Mouse (Mus musculus) forebrain, embryonic 10.5 days (tissue): ENCODE measurements at regions not wholly inside any gene's neighbourhood (a gene's known extent, or its start where the extent isn't known, plus 50 kb on each side); places are given as distances from the start of the nearest gene placed in this dataset.
A peak's percentile ranks its signal among the peaks of the same experiment; 100 is the strongest.

ENCODE experiments used
- DNase-seq: peaks from one replicate; pipeline ENCODE4 v3.0.0-alpha.2; 2017; ENCODE audit warnings: low spot score; ENCODE audit errors: extremely low spot score
- H3K27ac ChIP-seq: fragments of 300-500 bp; sonication (generic); 2 replicates; pipeline ENCODE4 v1.5.1; 2016; ENCODE audit warnings: mild to moderate bottlenecking
- H3K27me3 ChIP-seq: fragments of 300-500 bp; sonication (generic); 2 replicates; pipeline ENCODE4 v1.6.1; 2016; ENCODE audit warnings: mild to moderate bottlenecking; ENCODE audit not compliant: poor library complexity, severe bottlenecking
- H3K36me3 ChIP-seq: fragments of 300-500 bp; sonication (generic); replicated peaks from 2 replicates; pipeline ENCODE4 v1.6.1; 2016; ENCODE audit warnings: mild to moderate bottlenecking, moderate library complexity
- H3K4me1 ChIP-seq: fragments of 300-500 bp; sonication (generic); 2 replicates; pipeline ENCODE4 v1.6.1; 2016
- H3K4me3 ChIP-seq: fragments of 300-500 bp; sonication (generic); 2 replicates; pipeline ENCODE4 v1.5.1; 2016; ENCODE audit warnings: mild to moderate bottlenecking, moderate library complexity
- H3K9me3 ChIP-seq: fragments of 300-500 bp; sonication (generic); 2 replicates; pipeline ENCODE4 v1.6.1; 2016; ENCODE audit warnings: mild to moderate bottlenecking, moderate library complexity
- WGBS: fragments of 180-500 bp; shearing (Covaris S2); methylation state at CpG from one replicate; pipeline ENCODE4 v1.1.7; 2016; 5-methylcytosine and 5-hydroxymethylcytosine counted together

DNA sequence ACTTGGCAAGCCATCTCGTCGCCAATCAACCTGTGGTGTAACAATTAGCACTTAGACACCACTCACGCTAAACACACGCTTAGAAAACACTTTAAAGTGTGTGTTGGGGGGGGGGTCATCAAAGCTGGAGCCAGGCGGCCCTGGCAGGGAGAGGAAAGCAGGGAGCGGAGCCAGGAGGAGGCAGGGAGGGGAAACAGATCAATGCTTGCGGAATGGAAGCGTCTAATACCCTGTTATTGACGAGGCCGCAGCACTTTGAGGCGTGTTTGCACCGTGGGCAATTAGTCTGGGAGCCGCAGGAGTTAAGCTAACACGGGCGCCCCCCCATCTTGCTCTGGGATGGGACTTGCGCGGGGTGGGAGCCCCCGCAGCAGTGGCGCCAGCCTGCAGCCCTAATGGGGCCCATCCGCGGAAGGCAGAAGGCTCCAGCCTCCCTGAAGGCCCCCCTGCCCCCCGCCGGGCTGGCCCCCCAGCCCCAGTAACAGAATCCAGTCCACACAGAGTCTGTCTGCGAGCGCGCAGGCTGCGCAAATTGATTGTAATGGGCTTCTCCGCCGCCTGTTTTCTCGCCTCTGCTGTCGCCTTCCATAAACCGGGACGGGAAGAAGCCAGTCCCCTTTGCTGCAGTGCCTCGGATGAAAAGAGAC is 445.5 kb downstream of the Med13l start:
- peak overlapping the region; percentile 56 for H3K4me3 ChIP-seq
- no peaks in the 10 kb centered on the region for H3K36me3 ChIP-seq
- H3K27me3 ChIP-seq: peaks cover 98% of the 10 kb centered on the region
- H3K4me1 ChIP-seq: peaks cover 22% of the 10 kb centered on the region
- peak overlapping the region; percentile 82 for H3K27ac ChIP-seq
- 1% methylated on average over 34 of the region's 34 CpGs for WGBS
- H3K9me3 ChIP-seq: no peaks in the 10 kb centered on the region
- DNase-seq: peak; percentile 21

DNA sequence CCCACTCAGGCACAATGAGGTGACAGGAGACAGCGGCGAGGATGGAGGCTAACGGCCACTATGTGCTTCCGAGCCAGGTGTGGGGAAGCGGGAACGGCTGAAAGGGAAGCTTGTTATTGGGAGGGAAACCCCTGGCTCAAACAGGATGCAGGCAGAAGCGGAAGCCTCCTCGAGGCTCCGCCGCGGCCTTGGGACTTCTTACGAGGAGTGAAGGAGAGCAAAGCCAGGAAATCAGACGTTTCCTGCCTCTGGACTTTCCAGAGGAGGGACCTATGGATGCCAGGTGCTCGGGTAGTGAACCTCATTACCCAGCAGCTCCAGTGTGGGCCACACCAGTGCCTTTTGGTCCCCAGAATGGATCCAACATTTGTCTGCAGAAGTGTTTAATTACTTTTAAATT is 449.6 kb downstream of the Med13l start:
- Histone ChIP-seq H3K9me3 (no peaks in the 10 kb centered on the region), H3K36me3 (no peaks in the 10 kb centered on the region), H3K27me3 (peaks cover 87% of the 10 kb centered on the region), H3K4me3 (no peak overlapping the region), H3K27ac (no peak overlapping the region), H3K4me1 (peaks cover 25% of the 10 kb centered on the region)
- DNase-seq: no peak
- 85% methylated on average over 14 of the region's 14 CpGs for WGBS

DNA sequence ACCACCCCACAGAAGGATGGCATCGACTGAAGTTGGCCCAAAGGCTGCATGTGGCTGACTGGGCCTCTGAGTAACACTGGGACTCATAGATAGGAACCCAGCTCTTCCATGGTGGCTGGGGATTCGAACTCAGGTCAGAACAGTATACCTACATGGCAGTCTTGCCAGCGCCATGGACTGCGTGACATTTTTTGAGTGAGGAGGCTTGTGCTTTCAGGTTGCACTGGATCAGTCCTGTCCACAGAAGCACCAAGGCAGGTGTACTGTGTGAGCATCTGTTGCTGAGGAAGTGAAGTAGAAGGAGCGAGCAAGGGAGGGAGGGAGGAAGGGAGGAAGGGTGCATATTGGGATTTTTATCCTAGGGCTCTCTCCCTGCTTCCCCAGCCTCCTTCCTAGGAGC is 454.7 kb downstream of the Med13l start:
- WGBS: 79% methylated on average over 5 of the region's 5 CpGs

DNA sequence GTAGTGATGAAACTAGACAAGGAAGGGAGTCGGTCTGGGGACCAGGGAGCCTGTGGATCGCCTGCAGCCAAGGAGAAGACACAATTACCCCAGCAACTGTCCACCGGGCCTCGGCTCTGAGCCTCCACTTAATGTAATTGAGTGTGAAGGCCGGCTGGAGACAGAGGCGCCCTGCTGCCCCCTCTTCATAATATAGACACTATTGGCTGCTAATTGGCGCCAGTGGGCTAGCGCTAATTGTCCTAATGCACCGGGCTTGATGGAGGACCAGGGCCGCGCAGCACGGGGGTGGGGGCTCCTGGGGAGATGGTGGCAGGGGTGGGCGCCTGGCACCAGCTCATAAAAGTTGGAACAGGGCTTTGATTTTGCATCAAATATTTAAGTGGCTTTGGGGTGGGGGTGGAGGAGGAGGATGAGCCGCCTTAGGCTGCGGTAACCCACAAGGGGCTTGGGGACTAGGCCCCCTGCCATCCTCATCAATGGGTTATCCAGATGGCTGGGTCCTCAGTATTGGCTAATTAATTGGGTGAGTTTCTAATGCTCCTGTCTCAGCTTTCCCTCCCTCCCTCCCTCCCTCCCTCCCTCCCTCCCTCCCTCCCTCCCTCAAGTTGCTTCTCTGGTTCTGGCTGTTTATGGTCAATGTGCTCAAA is 455.3 kb downstream of the Med13l start:
- DNase-seq: peak; percentile 52
- 8% methylated on average over 15 of the region's 15 CpGs for WGBS
- H3K9me3 ChIP-seq: no peaks in the 10 kb centered on the region
- peaks cover 22% of the 10 kb centered on the region for H3K4me1 ChIP-seq
- peaks cover 54% of the 10 kb centered on the region for H3K27me3 ChIP-seq
- peak overlapping the region; percentile 71 for H3K27ac ChIP-seq
- H3K36me3 ChIP-seq: no peaks in the 10 kb centered on the region
- peak overlapping the region; percentile 26 for H3K4me3 ChIP-seq

More for the DNA sequence above, 454.7 kb downstream of the Med13l start:
- H3K36me3 ChIP-seq: no peaks in the 10 kb centered on the region
- no peaks in the 10 kb centered on the region for H3K9me3 ChIP-seq
- H3K4me1 ChIP-seq: peaks cover 22% of the 10 kb centered on the region
- peak overlapping the region; percentile 71 for H3K27ac ChIP-seq
- no peak overlapping the region for H3K4me3 ChIP-seq
- no peak for DNase-seq
- peaks cover 55% of the 10 kb centered on the region for H3K27me3 ChIP-seq

DNA sequence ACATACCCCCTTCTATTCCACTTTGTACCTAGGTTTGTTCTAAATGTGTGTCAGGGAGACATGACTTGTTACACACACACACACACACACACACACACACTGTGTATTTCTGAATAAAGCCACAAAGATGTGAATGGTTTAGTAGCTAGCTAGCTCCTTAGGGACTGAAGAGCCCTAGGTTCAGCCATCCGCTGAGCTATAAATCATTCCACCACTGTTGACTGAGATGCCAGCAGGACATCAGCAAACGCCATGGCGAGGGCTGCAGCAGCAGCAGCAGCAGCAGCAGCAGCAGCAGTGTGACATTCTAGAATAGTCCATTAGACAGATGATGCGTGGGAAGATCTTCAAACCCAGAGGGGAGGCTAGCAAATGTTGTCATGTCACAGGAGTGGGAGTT is 455.9 kb downstream of the Med13l start:
- WGBS: 40% methylated on average over 4 of the region's 4 CpGs
- Histone ChIP-seq H3K9me3 (no peaks in the 10 kb centered on the region), H3K27ac (0 out of 2 replicates have a peak overlapping the region, but pooled peaks have one; percentile 30), H3K4me3 (no peak overlapping the region), H3K36me3 (no peaks in the 10 kb centered on the region), H3K27me3 (peaks cover 56% of the 10 kb centered on the region), H3K4me1 (peaks cover 22% of the 10 kb centered on the region)
- DNase-seq: no peak

DNA sequence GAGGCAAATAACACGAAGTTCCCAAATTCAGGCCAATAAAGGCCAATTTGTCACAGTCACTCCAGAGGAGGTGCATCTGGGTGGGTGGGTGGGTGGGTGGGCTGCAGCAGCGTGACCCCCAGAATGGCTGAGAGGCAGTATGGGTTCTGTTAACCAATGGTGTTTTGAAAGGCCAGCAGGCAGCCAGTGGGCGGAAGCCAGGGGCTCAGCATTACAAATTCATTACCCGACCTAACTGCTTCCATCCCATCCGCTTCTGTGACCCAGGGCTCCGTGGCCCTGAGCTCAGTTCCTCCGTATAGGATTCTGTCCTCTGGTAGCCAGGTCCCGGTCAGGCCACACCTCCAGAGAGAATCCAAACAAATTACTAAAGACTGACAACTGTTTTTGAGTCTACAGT is 463.5 kb downstream of the Med13l start:
- H3K4me1 ChIP-seq: peaks cover 17% of the 10 kb centered on the region; the same call in 1 of the 2 replicates
- H3K4me3 ChIP-seq: no peak overlapping the region
- DNase-seq: peak; percentile 30
- H3K9me3 ChIP-seq: no peaks in the 10 kb centered on the region
- H3K36me3 ChIP-seq: no peaks in the 10 kb centered on the region
- peaks cover 51% of the 10 kb centered on the region for H3K27me3 ChIP-seq
- WGBS: 53% methylated on average over 8 of the region's 8 CpGs
- peak overlapping the region; percentile 20; the same call in 1 of the 2 replicates for H3K27ac ChIP-seq

DNA sequence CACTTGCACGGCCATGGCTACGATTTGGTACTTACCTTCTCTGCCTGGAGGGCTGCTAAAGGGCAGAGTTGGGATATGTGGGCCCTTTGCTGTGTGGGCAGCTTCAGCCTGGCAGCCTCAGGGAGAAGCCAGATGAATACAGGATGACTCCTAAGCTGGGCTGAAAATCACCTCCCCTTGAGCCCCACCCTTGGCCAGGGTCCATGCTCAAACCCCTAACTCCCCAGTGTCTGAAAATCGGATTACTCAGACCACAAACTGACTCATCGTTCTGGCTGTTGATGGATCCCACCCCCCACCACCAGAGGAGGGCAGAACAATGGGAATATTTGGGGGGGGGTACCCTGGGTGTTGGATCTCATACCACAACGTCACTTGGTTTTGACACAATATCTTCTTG is 471.6 kb downstream of the Med13l start:
- WGBS: 87% methylated on average over 5 of the region's 5 CpGs
- no peak overlapping the region for H3K4me3 ChIP-seq
- peaks cover 14% of the 10 kb centered on the region for H3K27me3 ChIP-seq
- no peak overlapping the region for H3K27ac ChIP-seq
- DNase-seq: no peak
- H3K9me3 ChIP-seq: no peaks in the 10 kb centered on the region
- no peaks in the 10 kb centered on the region for H3K4me1 ChIP-seq
- H3K36me3 ChIP-seq: no peaks in the 10 kb centered on the region

DNA sequence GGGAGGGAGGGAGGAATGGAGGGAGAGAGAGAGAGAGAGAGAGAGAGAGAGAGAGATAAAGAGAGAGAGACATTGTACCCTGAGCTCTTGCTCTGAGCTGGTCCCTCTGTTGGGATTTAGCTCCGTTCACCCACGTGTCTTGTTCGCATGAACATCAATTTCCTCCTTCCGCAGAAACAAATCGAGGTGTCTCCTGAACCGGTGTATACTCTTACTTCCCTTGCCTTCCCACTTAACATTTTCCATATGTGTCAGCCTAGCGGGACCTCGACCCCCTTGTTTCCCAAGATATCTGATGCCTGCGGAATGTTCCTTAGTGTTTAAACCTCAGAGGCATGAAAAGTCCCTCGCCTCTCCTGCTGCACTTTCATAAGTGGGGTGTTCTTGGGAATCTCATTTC is 484.1 kb downstream of the Med13l start:
- H3K4me3 ChIP-seq: no peak overlapping the region
- H3K4me1 ChIP-seq: peaks cover 14% of the 10 kb centered on the region; the same call in 1 of the 2 replicates
- no peaks in the 10 kb centered on the region for H3K9me3 ChIP-seq
- H3K36me3 ChIP-seq: no peaks in the 10 kb centered on the region
- peak overlapping the region; percentile 25; the same call in 1 of the 2 replicates for H3K27ac ChIP-seq
- no peak for DNase-seq
- H3K27me3 ChIP-seq: no peaks in the 10 kb centered on the region; the same call in 1 of the 2 replicates
- WGBS: 65% methylated on average over 10 of the region's 10 CpGs

DNA sequence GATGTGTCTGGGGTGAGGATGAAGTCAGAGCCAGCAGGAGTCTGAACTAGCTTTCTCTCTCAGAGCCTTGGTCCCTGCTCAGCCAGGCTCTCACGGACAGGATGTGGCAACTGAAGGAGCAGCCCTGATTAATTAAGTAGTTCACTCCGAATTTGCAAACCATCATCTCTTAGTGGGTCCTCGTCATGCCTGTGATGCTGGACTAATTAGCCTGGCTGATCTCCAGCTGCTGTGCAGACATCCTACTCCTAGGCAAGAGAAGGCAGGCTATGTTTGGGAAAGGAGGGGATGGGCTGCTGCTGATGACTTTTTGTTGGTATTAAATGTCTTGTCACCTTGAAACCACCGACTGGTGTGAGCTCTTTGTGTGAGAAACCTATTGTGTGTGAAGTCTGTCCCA is 487.1 kb downstream of the Med13l start:
- Histone ChIP-seq H3K4me3 (no peak overlapping the region), H3K4me1 (peaks cover 14% of the 10 kb centered on the region; the same call in 1 of the 2 replicates), H3K36me3 (no peaks in the 10 kb centered on the region), H3K27ac (no peak overlapping the region), H3K9me3 (no peaks in the 10 kb centered on the region), H3K27me3 (peaks cover 1% of the 10 kb centered on the region)
- DNase-seq: no peak
- WGBS: 57% methylated on average over 4 of the region's 4 CpGs

DNA sequence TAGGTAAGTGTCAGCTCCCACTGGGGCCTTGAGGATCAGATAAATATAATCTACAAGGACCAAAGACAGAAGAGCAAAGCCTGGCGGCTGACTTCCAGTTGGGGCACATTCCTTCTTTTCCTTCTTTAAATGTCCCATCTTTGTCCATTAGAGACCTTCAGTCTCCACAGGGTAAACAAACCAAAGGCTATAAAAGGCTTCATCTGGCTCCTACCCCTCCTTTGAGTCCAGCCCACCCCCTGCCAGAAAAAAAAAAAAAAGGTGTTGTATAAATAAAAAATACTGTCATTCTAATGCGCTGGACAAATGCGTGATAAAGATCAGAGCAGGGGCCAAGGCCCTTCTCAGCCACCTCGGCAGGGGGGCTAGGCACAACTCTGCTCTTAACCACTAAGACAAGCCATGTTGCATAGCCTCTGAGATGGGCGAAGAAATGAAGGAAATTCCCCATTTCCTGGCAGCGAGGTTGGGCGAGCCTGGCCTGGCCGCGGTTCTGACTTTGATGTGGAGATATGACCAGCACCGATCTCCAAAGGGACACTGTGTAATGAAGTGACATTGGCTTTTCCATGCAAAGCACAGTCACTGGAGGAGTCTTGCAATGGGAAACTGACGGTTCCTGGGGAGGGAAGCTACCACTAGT is 492.0 kb downstream of the Med13l start:
- H3K4me3 ChIP-seq: no peak overlapping the region
- H3K27me3 ChIP-seq: peaks cover 49% of the 10 kb centered on the region
- H3K36me3 ChIP-seq: no peaks in the 10 kb centered on the region
- H3K27ac ChIP-seq: no peak overlapping the region
- H3K9me3 ChIP-seq: no peaks in the 10 kb centered on the region
- 78% methylated on average over 11 of the region's 11 CpGs for WGBS
- no peak for DNase-seq
- peaks cover 24% of the 10 kb centered on the region for H3K4me1 ChIP-seq

DNA sequence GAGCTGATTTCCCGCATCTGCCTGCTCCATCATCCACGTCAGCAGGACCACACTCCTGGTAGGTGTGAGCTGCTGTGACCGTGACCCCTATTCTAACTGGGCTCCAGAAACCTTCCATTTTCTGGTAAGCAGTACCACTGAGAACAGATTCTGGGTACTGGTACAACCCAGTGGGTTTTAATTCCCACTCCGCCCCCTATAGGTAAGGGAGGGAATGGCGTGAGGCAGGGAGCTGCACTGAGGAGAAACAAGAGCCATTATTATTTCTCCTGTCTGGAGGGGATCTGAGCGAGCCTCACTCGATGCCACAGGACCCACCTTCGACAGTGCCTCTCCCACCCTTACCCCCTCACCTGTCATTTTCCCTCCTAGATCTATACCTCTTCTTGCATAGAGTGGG is 493.3 kb downstream of the Med13l start:
- H3K27me3 ChIP-seq: peaks cover 62% of the 10 kb centered on the region
- no peak for DNase-seq

DNA sequence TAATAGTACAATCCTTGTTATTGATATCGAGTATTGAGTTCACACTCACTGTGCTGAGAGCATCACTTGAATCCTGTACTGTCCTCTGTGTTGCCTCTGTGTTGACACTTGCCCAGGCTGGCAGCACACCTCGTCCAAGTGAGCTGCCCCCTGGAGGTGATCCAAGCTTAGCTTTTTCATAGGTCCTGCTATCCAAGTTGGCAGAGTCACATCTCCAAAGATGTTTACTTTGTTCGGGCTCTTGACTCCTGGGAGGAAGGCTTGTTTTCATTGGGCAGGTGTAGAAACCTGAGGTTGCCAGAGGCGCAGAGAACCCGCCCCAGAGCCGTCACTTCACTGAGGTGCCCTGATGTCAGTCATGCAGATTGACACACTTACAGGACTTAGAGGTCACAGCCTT is 493.9 kb downstream of the Med13l start:
- no peak overlapping the region for H3K4me3 ChIP-seq
- peaks cover 69% of the 10 kb centered on the region for H3K27me3 ChIP-seq
- no peaks in the 10 kb centered on the region for H3K9me3 ChIP-seq
- no peak overlapping the region for H3K27ac ChIP-seq
- H3K36me3 ChIP-seq: no peaks in the 10 kb centered on the region
- H3K4me1 ChIP-seq: peaks cover 32% of the 10 kb centered on the region
- DNase-seq: no peak
- 50% methylated on average over 6 of the region's 6 CpGs for WGBS

More for the DNA sequence above, 493.3 kb downstream of the Med13l start:
- Histone ChIP-seq H3K9me3 (no peaks in the 10 kb centered on the region), H3K36me3 (no peaks in the 10 kb centered on the region), H3K4me3 (no peak overlapping the region), H3K4me1 (peaks cover 28% of the 10 kb centered on the region), H3K27ac (no peak overlapping the region)
- 83% methylated on average over 8 of the region's 8 CpGs for WGBS

DNA sequence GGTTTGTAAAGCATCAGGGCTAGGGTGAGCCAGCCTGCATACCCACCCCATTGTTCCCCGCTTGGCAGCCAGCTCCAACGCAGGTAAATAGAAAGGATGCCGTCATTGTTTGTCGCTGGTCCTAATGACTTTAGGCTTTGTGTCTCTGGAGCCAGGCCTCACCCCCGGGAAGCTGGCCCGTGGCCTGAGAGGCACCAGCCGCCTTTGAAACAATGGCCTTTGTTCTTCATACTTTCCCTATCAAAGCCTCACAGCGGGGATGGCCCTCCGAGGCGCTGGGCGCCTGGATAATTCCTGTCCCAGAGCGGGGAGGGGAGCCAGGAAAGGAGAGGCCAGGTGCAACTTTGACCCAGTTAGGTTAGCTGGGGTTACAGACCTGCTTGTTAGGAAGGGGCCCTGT is 495.0 kb downstream of the Med13l start:
- under 1% methylated on average over 12 of the region's 12 CpGs for WGBS
- peaks cover 35% of the 10 kb centered on the region for H3K4me1 ChIP-seq
- peak overlapping the region; percentile 16; the same call in 1 of the 2 replicates for H3K4me3 ChIP-seq
- H3K9me3 ChIP-seq: no peaks in the 10 kb centered on the region
- DNase-seq: peak; percentile 45
- H3K36me3 ChIP-seq: no peaks in the 10 kb centered on the region
- H3K27me3 ChIP-seq: peaks cover 79% of the 10 kb centered on the region
- peak overlapping the region; percentile 20; the same call in 1 of the 2 replicates for H3K27ac ChIP-seq
